Mouse (Mus musculus) hindbrain, embryonic 13.5 days (tissue): ENCODE results near the gene Jarid2. TPM values are rescaled to one million over a fixed set of nuclear protein-coding genes. Genes with fewer than 3 reads are reported as not detected.

Source experiments
- ATAC-seq: fragments of 200-750 bp; cut with Nextera tagmentation; 2 replicates; pipeline ENCODE4 v1.8.0; 2017; ENCODE audit warnings: moderate TSS enrichment; ENCODE audit not compliant: low FRiP score
- H3K27ac ChIP-seq: fragments of 300-500 bp; sonication (generic); 2 replicates; pipeline ENCODE4 v1.5.1; 2015; ENCODE audit warnings: inconsistent platforms, mild to moderate bottlenecking, moderate library complexity
- H3K27me3 ChIP-seq: fragments of 300-500 bp; sonication (generic); 2 replicates; pipeline ENCODE4 v1.6.1; 2015; ENCODE audit warnings: mild to moderate bottlenecking, inconsistent platforms
- H3K36me3 ChIP-seq: fragments of 300-500 bp; sonication (generic); 2 replicates; pipeline ENCODE4 v1.6.1; 2015; ENCODE audit warnings: mild to moderate bottlenecking, inconsistent platforms
- H3K4me1 ChIP-seq: fragments of 300-500 bp; sonication (generic); replicated peaks from 2 replicates; pipeline ENCODE4 v1.6.1; 2015; ENCODE audit warnings: inconsistent platforms
- H3K4me2 ChIP-seq: fragments of 300-500 bp; sonication (generic); 2 replicates; pipeline ENCODE4 v1.6.1; 2015; ENCODE audit warnings: inconsistent platforms, mild to moderate bottlenecking, moderate library complexity
- H3K4me3 ChIP-seq: fragments of 300-500 bp; sonication (generic); 2 replicates; pipeline ENCODE4 v1.5.1; 2015; ENCODE audit warnings: mild to moderate bottlenecking, inconsistent platforms
- H3K9ac ChIP-seq: fragments of 300-500 bp; sonication (generic); 2 replicates; pipeline ENCODE4 v1.6.1; 2015; ENCODE audit warnings: mild to moderate bottlenecking, inconsistent platforms
- H3K9me3 ChIP-seq: fragments of 300-500 bp; sonication (generic); 2 replicates; pipeline ENCODE4 v1.6.1; 2016; ENCODE audit warnings: inconsistent platforms
- WGBS: fragments of 180-500 bp; shearing (Covaris S2); methylation state at CpG from one replicate; pipeline ENCODE4 v1.1.7; 2015; 5-methylcytosine and 5-hydroxymethylcytosine counted together
- polyA plus RNA-seq: library from polyadenylated mRNA; unstranded; fragments of >200 nt; fragmentation: Nextera tagmentation; extraction: Ambion mirVana; gene quantifications from 2 replicates; pipeline ENCODE4 v1.2.1, GENCODE M21; 2015

Jarid2 gene
- polyA plus RNA-seq, 1 experiment from 2014 or later = 60.9 TPM

DNA sequence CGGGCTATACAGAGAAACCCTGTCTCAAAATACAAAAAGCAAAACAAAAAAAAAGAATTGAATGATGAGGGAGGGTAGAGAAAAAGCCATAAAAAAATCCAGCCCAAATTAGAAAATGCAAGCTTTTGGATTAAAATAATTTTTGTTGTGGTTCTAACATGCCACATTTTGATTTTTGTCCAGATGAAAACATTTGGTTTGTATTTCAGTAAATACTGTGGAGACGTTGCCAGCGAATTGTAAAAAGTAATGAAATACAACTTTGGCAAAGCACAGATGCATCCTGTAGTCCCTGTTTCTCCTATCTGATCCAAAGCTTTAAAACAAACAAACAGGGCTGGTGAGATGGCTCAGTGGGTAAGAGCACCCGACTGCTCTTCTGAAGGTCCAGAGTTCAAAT lies 151.7 kb downstream of the Jarid2 start:
- H3K9ac ChIP-seq = no peak overlapping the region
- H3K36me3 ChIP-seq = peaks cover 7% of the 10 kb centered on the region
- H3K4me2 ChIP-seq = no peak overlapping the region
- H3K9me3 ChIP-seq = no peaks in the 10 kb centered on the region
- H3K27ac ChIP-seq = no peak overlapping the region
- 91% methylated on average over 4 of the region's 4 CpGs for WGBS
- H3K27me3 ChIP-seq = no peaks in the 10 kb centered on the region
- H3K4me1 ChIP-seq = peaks cover 35% of the 10 kb centered on the region
- H3K4me3 ChIP-seq = no peak overlapping the region
- ATAC-seq = no peak

DNA sequence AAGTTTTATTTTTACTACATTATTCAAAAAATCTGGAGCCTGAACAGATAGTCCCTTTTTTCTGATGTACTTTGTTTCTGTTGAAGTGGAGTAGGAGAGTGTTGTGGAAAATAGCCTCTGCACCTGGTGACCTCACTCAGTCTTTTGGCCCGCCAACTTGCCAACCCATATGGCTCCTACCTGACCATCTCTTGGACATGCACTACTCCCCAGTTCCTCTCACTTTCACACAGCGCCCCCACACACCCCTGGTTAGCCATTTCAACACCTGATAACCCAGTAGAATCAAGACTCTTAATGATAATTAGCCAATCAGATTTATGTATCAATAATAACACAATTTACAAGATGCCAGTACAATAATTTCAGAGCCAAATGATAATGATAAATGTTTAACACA lies 156.9 kb downstream of the Jarid2 start:
- Histone ChIP-seq H3K4me2 (no peak overlapping the region), H3K27ac (no peak overlapping the region), H3K9ac (no peak overlapping the region), H3K27me3 (no peaks in the 10 kb centered on the region), H3K4me3 (no peak overlapping the region), H3K9me3 (no peaks in the 10 kb centered on the region), H3K4me1 (peaks cover 18% of the 10 kb centered on the region; the same call in 1 of the 2 replicates), H3K36me3 (peaks cover 16% of the 10 kb centered on the region)
- ATAC-seq = no peak
- WGBS = 94% methylated on average over 2 of the region's 2 CpGs

GRCm38 (mm10) chr13:44890612-44891011 lies 161.3 kb downstream of the Jarid2 start:
- Histone ChIP-seq H3K4me2 (no peak overlapping the region), H3K4me3 (no peak overlapping the region), H3K9me3 (no peaks in the 10 kb centered on the region), H3K27me3 (no peaks in the 10 kb centered on the region), H3K9ac (no peak overlapping the region), H3K4me1 (peaks cover 25% of the 10 kb centered on the region), H3K27ac (no peak overlapping the region), H3K36me3 (peaks cover 24% of the 10 kb centered on the region)
- WGBS = 50% methylated on average over 2 of the region's 2 CpGs
- ATAC-seq = no peak

- no peaks in the 10 kb centered on the region for H3K9me3 ChIP-seq
- no peaks in the 10 kb centered on the region for H3K27me3 ChIP-seq
- H3K36me3 ChIP-seq = peaks cover 30% of the 10 kb centered on the region
- H3K4me2 ChIP-seq = no peak overlapping the region
- no peak overlapping the region for H3K27ac ChIP-seq
- H3K4me3 ChIP-seq = no peak overlapping the region
- WGBS = 41% methylated on average over 5 of the region's 5 CpGs
- no peak overlapping the region for H3K9ac ChIP-seq
- ATAC-seq = no peak
- H3K4me1 ChIP-seq = peaks cover 25% of the 10 kb centered on the region
These were observed 162.8 kb downstream of the Jarid2 start for GRCm38 (mm10) chr13:44891813-44892730.

- Histone ChIP-seq H3K27me3 (no peaks in the 10 kb centered on the region), H3K4me2 (no peak overlapping the region), H3K9me3 (no peaks in the 10 kb centered on the region), H3K9ac (no peak overlapping the region), H3K27ac (no peak overlapping the region), H3K4me3 (no peak overlapping the region), H3K4me1 (peaks cover 16% of the 10 kb centered on the region), H3K36me3 (peaks cover 54% of the 10 kb centered on the region)
- 94% methylated on average over 12 of the region's 12 CpGs for WGBS
- ATAC-seq = no peak
These were observed 166.9 kb downstream of the Jarid2 start for GRCm38 (mm10) chr13:44896211-44896610.

GRCm38 (mm10) chr13:44902299-44902698 lies 173.0 kb downstream of the Jarid2 start:
- H3K36me3 ChIP-seq = peaks cover 74% of the 10 kb centered on the region
- no peak for ATAC-seq

DNA sequence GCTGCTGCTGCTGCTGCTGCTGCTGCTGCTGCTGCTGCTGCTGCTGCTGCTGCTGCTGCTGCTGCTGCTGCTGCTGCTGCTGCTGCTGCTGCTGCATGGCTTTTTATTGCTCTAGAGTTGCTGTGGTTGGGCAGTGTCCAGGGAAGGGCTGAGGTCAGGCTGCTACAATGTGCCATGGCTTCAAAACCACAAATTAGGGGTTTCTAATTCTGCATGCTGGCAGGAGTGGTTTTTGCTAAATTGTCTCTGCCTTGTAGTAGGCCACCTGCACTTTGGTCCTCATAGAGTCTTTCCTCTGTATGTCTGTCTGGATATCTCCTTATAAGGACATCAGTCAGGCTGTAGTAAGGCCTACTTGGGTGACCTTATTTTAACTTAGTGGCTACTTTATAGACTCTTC lies 174.1 kb downstream of the Jarid2 start:
- Histone ChIP-seq H3K4me2 (no peak overlapping the region), H3K9me3 (no peaks in the 10 kb centered on the region), H3K36me3 (peaks cover 73% of the 10 kb centered on the region), H3K9ac (no peak overlapping the region), H3K4me1 (peaks cover 23% of the 10 kb centered on the region), H3K27me3 (no peaks in the 10 kb centered on the region), H3K27ac (no peak overlapping the region), H3K4me3 (no peak overlapping the region)
- no peak for ATAC-seq

More at GRCm38 (mm10) chr13:44902299-44902698, 173.0 kb downstream of the Jarid2 start:
- no peak overlapping the region for H3K9ac ChIP-seq
- H3K27me3 ChIP-seq = no peaks in the 10 kb centered on the region
- 96% methylated on average over 6 of the region's 6 CpGs for WGBS
- H3K4me1 ChIP-seq = peaks cover 12% of the 10 kb centered on the region
- H3K4me3 ChIP-seq = no peak overlapping the region
- no peak overlapping the region for H3K4me2 ChIP-seq
- H3K27ac ChIP-seq = no peak overlapping the region
- no peaks in the 10 kb centered on the region for H3K9me3 ChIP-seq

GRCm38 (mm10) chr13:44904271-44904670 lies 175.0 kb downstream of the Jarid2 start:
- no peak overlapping the region for H3K9ac ChIP-seq
- no peak for ATAC-seq
- WGBS = 76% methylated on average over 1 of the region's 1 CpGs
- no peak overlapping the region for H3K27ac ChIP-seq
- no peak overlapping the region for H3K4me2 ChIP-seq
- no peak overlapping the region for H3K4me3 ChIP-seq
- H3K36me3 ChIP-seq = peaks cover 72% of the 10 kb centered on the region
- H3K27me3 ChIP-seq = no peaks in the 10 kb centered on the region
- no peaks in the 10 kb centered on the region for H3K9me3 ChIP-seq
- H3K4me1 ChIP-seq = peaks cover 31% of the 10 kb centered on the region

GRCm38 (mm10) chr13:44906141-44906540 lies 176.9 kb downstream of the Jarid2 start:
- WGBS = 88% methylated on average over 11 of the region's 11 CpGs
- Histone ChIP-seq H3K9ac (no peak overlapping the region), H3K4me2 (no peak overlapping the region), H3K27me3 (no peaks in the 10 kb centered on the region), H3K36me3 (peaks cover 82% of the 10 kb centered on the region), H3K4me1 (peaks cover 34% of the 10 kb centered on the region), H3K9me3 (no peaks in the 10 kb centered on the region), H3K4me3 (no peak overlapping the region), H3K27ac (no peak overlapping the region)
- no peak for ATAC-seq

GRCm38 (mm10) chr13:44907702-44908101 lies 178.4 kb downstream of the Jarid2 start:
- no peak overlapping the region for H3K4me3 ChIP-seq
- peak; percentile 93 for ATAC-seq
- peaks cover 87% of the 10 kb centered on the region for H3K36me3 ChIP-seq
- H3K9me3 ChIP-seq = no peaks in the 10 kb centered on the region
- no peaks in the 10 kb centered on the region for H3K27me3 ChIP-seq
- peak overlapping the region; percentile 41 for H3K27ac ChIP-seq
- no peak overlapping the region for H3K4me2 ChIP-seq
- no peak overlapping the region for H3K9ac ChIP-seq
- peaks cover 42% of the 10 kb centered on the region for H3K4me1 ChIP-seq
- WGBS = 41% methylated on average over 6 of the region's 6 CpGs

DNA sequence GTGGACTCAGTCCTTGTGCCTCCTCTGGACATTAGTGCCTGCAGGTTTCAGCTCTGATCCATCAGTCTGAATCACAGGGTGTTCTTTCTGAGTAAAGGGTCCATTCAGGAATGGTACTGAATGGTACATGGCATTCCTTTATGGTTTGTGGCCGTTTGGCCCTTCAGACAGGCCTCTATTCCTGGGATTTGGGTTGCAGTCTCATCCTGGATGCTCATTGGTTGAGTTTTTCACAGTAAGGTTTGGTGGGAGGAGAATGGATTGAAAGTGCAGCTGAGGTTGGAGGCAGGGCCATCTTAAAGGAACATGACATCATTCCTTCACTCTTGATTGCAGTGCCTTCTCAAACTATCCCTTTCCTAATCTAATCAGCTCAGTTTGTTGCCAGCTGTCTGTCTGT lies 179.5 kb downstream of the Jarid2 start:
- peak overlapping the region; percentile 41 for H3K27ac ChIP-seq
- H3K9me3 ChIP-seq = no peaks in the 10 kb centered on the region
- peaks cover 88% of the 10 kb centered on the region for H3K36me3 ChIP-seq
- H3K9ac ChIP-seq = no peak overlapping the region
- no peak overlapping the region for H3K4me2 ChIP-seq
- ATAC-seq = no peak
- WGBS = 17% methylated on average over 1 of the region's 1 CpGs
- H3K4me3 ChIP-seq = no peak overlapping the region
- no peaks in the 10 kb centered on the region for H3K27me3 ChIP-seq
- H3K4me1 ChIP-seq = peaks cover 47% of the 10 kb centered on the region

- Histone ChIP-seq H3K4me3 (no peak overlapping the region), H3K9ac (no peak overlapping the region), H3K27ac (peak overlapping the region; percentile 49; the same call in 1 of the 2 replicates), H3K36me3 (peaks cover 95% of the 10 kb centered on the region), H3K4me1 (peaks cover 30% of the 10 kb centered on the region), H3K4me2 (no peak overlapping the region), H3K9me3 (no peaks in the 10 kb centered on the region), H3K27me3 (no peaks in the 10 kb centered on the region)
- 75% methylated on average over 2 of the region's 2 CpGs for WGBS
- peak; percentile 39 for ATAC-seq
These were observed 183.6 kb downstream of the Jarid2 start for GRCm38 (mm10) chr13:44912851-44913250.

DNA sequence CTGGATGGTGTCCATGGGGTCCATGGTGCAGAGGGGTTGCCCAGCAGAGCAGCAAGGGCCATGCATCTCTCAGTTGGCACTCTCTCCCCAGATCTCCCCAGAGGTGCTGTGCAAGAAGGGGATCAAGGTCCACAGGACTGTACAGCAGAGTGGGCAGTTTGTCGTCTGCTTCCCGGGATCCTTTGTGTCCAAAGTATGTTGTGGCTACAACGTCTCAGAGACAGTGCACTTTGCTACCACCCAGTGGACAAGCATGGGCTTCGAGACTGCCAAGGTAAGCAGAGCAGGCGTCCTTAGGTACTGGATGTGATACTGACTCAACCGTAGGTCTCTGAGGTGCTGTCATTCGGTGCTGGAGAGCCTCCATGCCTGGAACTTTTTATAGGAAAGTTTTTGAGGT lies 184.3 kb downstream of the Jarid2 start:
- H3K9ac ChIP-seq = no peak overlapping the region
- peaks cover 23% of the 10 kb centered on the region for H3K4me1 ChIP-seq
- H3K4me2 ChIP-seq = no peak overlapping the region
- WGBS = 62% methylated on average over 7 of the region's 7 CpGs
- no peak for ATAC-seq
- H3K36me3 ChIP-seq = peaks cover 95% of the 10 kb centered on the region
- H3K9me3 ChIP-seq = no peaks in the 10 kb centered on the region
- no peak overlapping the region for H3K4me3 ChIP-seq
- H3K27ac ChIP-seq = 0 out of 2 replicates have a peak overlapping the region, but pooled peaks have one; percentile 49
- H3K27me3 ChIP-seq = no peaks in the 10 kb centered on the region
